Mouse (Mus musculus) limb, embryonic 13.5 days (tissue): ENCODE results near the gene Gm11060. TPM values are rescaled to one million over a fixed set of nuclear protein-coding genes. Genes with fewer than 3 reads are reported as not detected.

Experiments used
- ATAC-seq: fragments of 200-750 bp; cut with Nextera tagmentation; 2 replicates; pipeline ENCODE4 v1.8.0; 2017; ENCODE audit warnings: low read depth, moderate number of reproducible peaks, moderate TSS enrichment; ENCODE audit not compliant: low FRiP score
- H3K27ac ChIP-seq: fragments of 300-500 bp; sonication (generic); 2 replicates; pipeline ENCODE4 v1.5.1; 2015; ENCODE audit warnings: inconsistent platforms, mild to moderate bottlenecking, moderate library complexity
- H3K27me3 ChIP-seq: fragments of 300-500 bp; sonication (generic); 2 replicates; pipeline ENCODE4 v1.6.1; 2015; ENCODE audit warnings: mild to moderate bottlenecking, inconsistent platforms
- H3K36me3 ChIP-seq: fragments of 300-500 bp; sonication (generic); 2 replicates; pipeline ENCODE4 v1.6.1; 2015; ENCODE audit warnings: inconsistent platforms, mild to moderate bottlenecking, moderate library complexity
- H3K4me1 ChIP-seq: fragments of 300-500 bp; sonication (generic); 2 replicates; pipeline ENCODE4 v1.6.1; 2015; ENCODE audit warnings: inconsistent platforms
- H3K4me2 ChIP-seq: fragments of 300-500 bp; sonication (generic); replicated peaks from 2 replicates; pipeline ENCODE4 v1.6.1; 2015; ENCODE audit warnings: inconsistent platforms, mild to moderate bottlenecking, moderate library complexity
- H3K4me3 ChIP-seq: fragments of 300-500 bp; sonication (generic); 2 replicates; pipeline ENCODE4 v1.5.1; 2015; ENCODE audit warnings: moderate library complexity, mild to moderate bottlenecking, inconsistent platforms
- H3K9ac ChIP-seq: fragments of 300-500 bp; sonication (generic); 2 replicates; pipeline ENCODE4 v1.6.1; 2015; ENCODE audit warnings: mild to moderate bottlenecking, inconsistent platforms
- H3K9me3 ChIP-seq: fragments of 300-500 bp; sonication (generic); 2 replicates; pipeline ENCODE4 v1.6.1; 2016; ENCODE audit warnings: inconsistent platforms
- WGBS: fragments of 180-500 bp; shearing (Covaris S2); methylation state at CpG from one replicate; pipeline ENCODE4 v1.1.7; 2015; 5-methylcytosine and 5-hydroxymethylcytosine counted together
- polyA plus RNA-seq: library from polyadenylated mRNA; unstranded; fragments of >200 nt; fragmentation: Nextera tagmentation; extraction: Ambion mirVana; gene quantifications from 2 replicates; pipeline ENCODE4 v1.2.1, GENCODE M21; 2015

The Gm11060 gene
- polyA plus RNA-seq, 1 experiment from 2014 or later = not detected

- H3K4me2 ChIP-seq = 0 out of 2 replicates have a peak overlapping the region, but pooled peaks have one; percentile 9
- no peak overlapping the region for H3K27ac ChIP-seq
- H3K9ac ChIP-seq = no peak overlapping the region
- ATAC-seq = no peak
- H3K27me3 ChIP-seq = peaks cover 98% of the 10 kb centered on the region
- H3K36me3 ChIP-seq = no peaks in the 10 kb centered on the region
- peaks cover 31% of the 10 kb centered on the region for H3K4me1 ChIP-seq
- no peaks in the 10 kb centered on the region for H3K9me3 ChIP-seq
- no peak overlapping the region for H3K4me3 ChIP-seq
- WGBS = 5% methylated on average over 12 of the region's 12 CpGs
Observed at GRCm38 (mm10) chr2:105131061-105131810, 39.4 kb downstream of the Gm11060 start.

GRCm38 (mm10) chr2:105131811-105132100 lies 39.9 kb downstream of the Gm11060 start:
- H3K36me3 ChIP-seq = no peaks in the 10 kb centered on the region
- ATAC-seq = no peak
- H3K4me2 ChIP-seq = no peak overlapping the region
- no peak overlapping the region for H3K9ac ChIP-seq
- no peak overlapping the region for H3K27ac ChIP-seq
- no peaks in the 10 kb centered on the region for H3K9me3 ChIP-seq
- H3K27me3 ChIP-seq = peaks cover 98% of the 10 kb centered on the region
- WGBS = 3% methylated on average over 2 of the region's 2 CpGs
- H3K4me1 ChIP-seq = peaks cover 27% of the 10 kb centered on the region
- no peak overlapping the region for H3K4me3 ChIP-seq

GRCm38 (mm10) chr2:105132300-105132699 lies 40.5 kb downstream of the Gm11060 start:
- H3K27ac ChIP-seq = no peak overlapping the region
- H3K4me1 ChIP-seq = peaks cover 21% of the 10 kb centered on the region
- peaks cover 98% of the 10 kb centered on the region for H3K27me3 ChIP-seq
- no peaks in the 10 kb centered on the region for H3K9me3 ChIP-seq
- 0 out of 2 replicates have a peak overlapping the region, but pooled peaks have one; percentile 3 for H3K4me3 ChIP-seq
- no peak for ATAC-seq
- H3K36me3 ChIP-seq = no peaks in the 10 kb centered on the region
- WGBS = 0% methylated on average over 17 of the region's 17 CpGs
- no peak overlapping the region for H3K4me2 ChIP-seq
- H3K9ac ChIP-seq = no peak overlapping the region

GRCm38 (mm10) chr2:105132933-105133795 lies 41.3 kb downstream of the Gm11060 start:
- no peak for ATAC-seq
- Histone ChIP-seq H3K4me2 (no peak overlapping the region), H3K9me3 (no peaks in the 10 kb centered on the region), H3K4me3 (0 out of 2 replicates have a peak overlapping the region, but pooled peaks have one; percentile 3), H3K27me3 (peaks cover 99% of the 10 kb centered on the region), H3K4me1 (peaks cover 15% of the 10 kb centered on the region), H3K36me3 (no peaks in the 10 kb centered on the region), H3K27ac (no peak overlapping the region), H3K9ac (no peak overlapping the region)
- under 1% methylated on average over 43 of the region's 43 CpGs for WGBS

- Histone ChIP-seq H3K4me2 (no peak overlapping the region), H3K27ac (no peak overlapping the region), H3K4me1 (peaks cover 15% of the 10 kb centered on the region), H3K4me3 (0 out of 2 replicates have a peak overlapping the region, but pooled peaks have one; percentile 3), H3K27me3 (peaks cover 100% of the 10 kb centered on the region), H3K9me3 (no peaks in the 10 kb centered on the region), H3K36me3 (no peaks in the 10 kb centered on the region), H3K9ac (no peak overlapping the region)
- no peak for ATAC-seq
- WGBS = 1% methylated on average over 19 of the region's 19 CpGs
Observed at GRCm38 (mm10) chr2:105134296-105134695, 42.5 kb downstream of the Gm11060 start.

GRCm38 (mm10) chr2:105139471-105139870 lies 47.7 kb downstream of the Gm11060 start:
- Histone ChIP-seq H3K4me3 (no peak overlapping the region), H3K36me3 (no peaks in the 10 kb centered on the region), H3K27ac (no peak overlapping the region), H3K9me3 (no peaks in the 10 kb centered on the region), H3K4me1 (peaks cover 10% of the 10 kb centered on the region), H3K27me3 (peaks cover 76% of the 10 kb centered on the region), H3K4me2 (no peak overlapping the region), H3K9ac (no peak overlapping the region)
- no peak for ATAC-seq
- 70% methylated on average over 7 of the region's 7 CpGs for WGBS

- H3K9ac ChIP-seq = no peak overlapping the region
- H3K4me2 ChIP-seq = no peak overlapping the region
- H3K4me1 ChIP-seq = peaks cover 9% of the 10 kb centered on the region
- H3K27me3 ChIP-seq = peaks cover 57% of the 10 kb centered on the region
- H3K36me3 ChIP-seq = no peaks in the 10 kb centered on the region
- H3K27ac ChIP-seq = no peak overlapping the region
- H3K4me3 ChIP-seq = no peak overlapping the region
- ATAC-seq = no peak
- WGBS = 38% methylated on average over 7 of the region's 7 CpGs
- H3K9me3 ChIP-seq = no peaks in the 10 kb centered on the region
Observed at GRCm38 (mm10) chr2:105141371-105141770, 49.6 kb downstream of the Gm11060 start.

Other genes starting within 250 kb of the Gm11060 start
- 1.5 and 1.7 TPM in 2 replicates for gene Prrg4, start 242.1 kb upstream of the Gm11060 start, polyA plus RNA-seq
- 8.1 and 10.9 TPM in 2 replicates for gene Ccdc73, start 224.2 kb upstream of the Gm11060 start, polyA plus RNA-seq
- 279 and 288 TPM in 2 replicates for gene Eif3m, start 74.9 kb upstream of the Gm11060 start, polyA plus RNA-seq
- 0.64 TPM in 2 replicates for gene Wt1, start 34.5 kb downstream of the Gm11060 start, polyA plus RNA-seq
- gene Them7, start 132.3 kb downstream of the Gm11060 start, polyA plus RNA-seq = 0.45 and 0.68 TPM in 2 replicates